Comparison of ENCODE assay signal across 9 mouse cellular contexts in genomic region chr19:47508191-47508590, GRCm38 (mm10). TPM values are rescaled to one million over a fixed set of nuclear protein-coding genes. Genes with fewer than 3 reads are reported as not detected.
A peak's percentile ranks its signal among the peaks of the same experiment; 100 is the strongest.
DNase-seq lines count a peak whose midpoint lies in the region; ATAC-seq and TF ChIP-seq lines count a peak whose summit lies in the region.
"Had no signal": no experiment of that assay in that cellular context is flagged by ENCODE, and none has a peak within 500 bp of the region (broad histone marks: within the 10 kb centered on the region; RNA-seq: fewer than 3 reads in every experiment).

No protein-coding gene starts in this region.

- peak overlapping the region; percentile 41 to 49; a peak in 3 of 4 replicates for H3K27ac ChIP-seq in heart, embryonic 14.5 days (replicated peaks in 1 of 2; ENCODE audit: control insufficient read depth in 1 of 2, insufficient read depth in 1 of 2, low read depth in 2 of 2, low read length in 2 of 2)
- no peak overlapping the region for H3K27ac ChIP-seq in midbrain, postnatal 0 days (ENCODE audit: low read depth, low read length)
- no peak overlapping the region for H3K27ac ChIP-seq in midbrain, embryonic 14.5 days (replicated peaks; ENCODE audit: low read depth, low read length)
- peak overlapping the region; percentile 93 for H3K27ac ChIP-seq in stomach, postnatal 0 days (replicated peaks)

- no peak for ATAC-seq in heart, embryonic 14.5 days (ENCODE audit: insufficient number of reproducible peaks, insufficient read depth, low FRiP score, low read depth)
- no peak for ATAC-seq in midbrain, postnatal 0 days (ENCODE audit: low FRiP score)
- ATAC-seq in midbrain, embryonic 14.5 days (ENCODE audit: low FRiP score, low TSS enrichment): no peak
- no peak for ATAC-seq in stomach, postnatal 0 days (ENCODE audit: low FRiP score, low TSS enrichment)
- ATAC-seq: hindbrain, embryonic 16.5 days had no signal

- no peak overlapping the region for H3K4me3 ChIP-seq in heart, embryonic 14.5 days (ENCODE audit: control insufficient read depth in 1 of 2, insufficient read depth in 1 of 2, low read depth in 1 of 2, low read length in 2 of 2)
- H3K4me3 ChIP-seq in midbrain, postnatal 0 days (ENCODE audit: low read depth, low read length): no peak overlapping the region
- no peak overlapping the region for H3K4me3 ChIP-seq in midbrain, embryonic 14.5 days (replicated peaks; ENCODE audit: low read depth, low read length)
- no peak overlapping the region for H3K4me3 ChIP-seq in stomach, postnatal 0 days (ENCODE audit: low read depth, low read length)

- H3K4me1 ChIP-seq in heart, embryonic 14.5 days (ENCODE audit: control insufficient read depth in 2 of 2, insufficient read depth in 2 of 2, low read length in 2 of 2): peaks cover 30 to 55% of the 10 kb centered on the region in 2 experiments
- H3K4me1 ChIP-seq in midbrain, postnatal 0 days (ENCODE audit: insufficient read depth, low read length): no peaks in the 10 kb centered on the region
- peaks cover 15% of the 10 kb centered on the region for H3K4me1 ChIP-seq in midbrain, embryonic 14.5 days (ENCODE audit: control insufficient read depth, insufficient read depth, low read length)
- peaks cover 11% of the 10 kb centered on the region for H3K4me1 ChIP-seq in stomach, postnatal 0 days (replicated peaks; ENCODE audit: control insufficient read depth, insufficient read depth)

- DNase-seq in heart, adult 9 months (ENCODE audit: low spot score in 2 of 2): no peak
- DNase-seq in midbrain, postnatal 0 days (ENCODE audit: low spot score): no peak
- no peak for DNase-seq in midbrain, embryonic 14.5 days
- DNase-seq in liver: peak; percentile 25
- no peak for DNase-seq in stomach, postnatal 0 days (ENCODE audit: low spot score)
- DNase-seq in right cerebral cortex, adult 2 months (ENCODE audit: low spot score in 2 of 2): no peak
- no peak for DNase-seq in left cerebral cortex, postnatal 36 days (ENCODE audit: low spot score in 2 of 2)

- H3K9me3 ChIP-seq in heart, embryonic 14.5 days (ENCODE audit: control insufficient read depth, low read length): no peaks in the 10 kb centered on the region
- H3K9me3 ChIP-seq in midbrain, postnatal 0 days (ENCODE audit: low read length): no peaks in the 10 kb centered on the region
- no peaks in the 10 kb centered on the region for H3K9me3 ChIP-seq in midbrain, embryonic 14.5 days (ENCODE audit: control insufficient read depth, low read length)
- H3K9me3 ChIP-seq in stomach, postnatal 0 days (ENCODE audit: control insufficient read depth, low read length): no peaks in the 10 kb centered on the region

- WGBS in heart, embryonic 14.5 days: 60% methylated on average over 3 of the region's 3 CpGs
- WGBS in midbrain, postnatal 0 days: 78% methylated on average over 3 of the region's 3 CpGs
- 92% methylated on average over 3 of the region's 3 CpGs for WGBS in midbrain, embryonic 14.5 days
- WGBS in stomach, postnatal 0 days: 55% methylated on average over 3 of the region's 3 CpGs

- H3K9ac ChIP-seq in heart, embryonic 14.5 days (ENCODE audit: low read length): no peak overlapping the region; the same call in 1 of the 2 replicates
- H3K9ac ChIP-seq in midbrain, postnatal 0 days (replicated peaks; ENCODE audit: low read length, poor library complexity, severe bottlenecking): no peak overlapping the region
- no peak overlapping the region for H3K9ac ChIP-seq in midbrain, embryonic 14.5 days (replicated peaks; ENCODE audit: low read length)
- peak overlapping the region; percentile 32 for H3K9ac ChIP-seq in stomach, postnatal 0 days (ENCODE audit: low read length)

- no peak for TF ChIP-seq EP300 in stomach, postnatal 0 days (optimal IDR thresholded peaks at IDR 0.05)

- no peaks in the 10 kb centered on the region for H3K27me3 ChIP-seq in heart, embryonic 14.5 days (ENCODE audit: control insufficient read depth, insufficient read depth, low read length)
- H3K27me3 ChIP-seq in midbrain, postnatal 0 days (ENCODE audit: insufficient read depth, low read length): no peaks in the 10 kb centered on the region
- no peaks in the 10 kb centered on the region for H3K27me3 ChIP-seq in midbrain, embryonic 14.5 days (ENCODE audit: control insufficient read depth, insufficient read depth, low read length)
- H3K27me3 ChIP-seq in stomach, postnatal 0 days (ENCODE audit: control insufficient read depth, insufficient read depth, low read length): no peaks in the 10 kb centered on the region

- H3K36me3 ChIP-seq in heart, embryonic 14.5 days (ENCODE audit: control insufficient read depth, insufficient read depth, low read length): peaks cover 17% of the 10 kb centered on the region; the same call in 1 of the 2 replicates
- no peaks in the 10 kb centered on the region for H3K36me3 ChIP-seq in midbrain, postnatal 0 days (ENCODE audit: insufficient read depth, low read length)
- H3K36me3 ChIP-seq in midbrain, embryonic 14.5 days (ENCODE audit: control insufficient read depth, insufficient read depth, low read length): peaks cover 5% of the 10 kb centered on the region; the same call in 1 of the 2 replicates
- 0 out of 2 replicates have a peak, but pooled peaks cover 3% of the 10 kb centered on the region for H3K36me3 ChIP-seq in stomach, postnatal 0 days (ENCODE audit: control insufficient read depth, insufficient read depth, low read length)

- H3K4me2 ChIP-seq in heart, embryonic 14.5 days (ENCODE audit: low read length): no peak overlapping the region
- peak overlapping the region; percentile 7; the same call in 1 of the 2 replicates for H3K4me2 ChIP-seq in midbrain, postnatal 0 days (ENCODE audit: low read depth, low read length, poor library complexity, severe bottlenecking)
- H3K4me2 ChIP-seq in midbrain, embryonic 14.5 days (ENCODE audit: low read length): no peak overlapping the region
- H3K4me2 ChIP-seq in stomach, postnatal 0 days (replicated peaks; ENCODE audit: low read depth): no peak overlapping the region; the same call in 1 of the 2 replicates

- TF ChIP-seq CTCF in midbrain, postnatal 0 days (IDR thresholded peaks at IDR 0.05): no peak
- no peak for TF ChIP-seq CTCF in stomach, postnatal 0 days (IDR thresholded peaks at IDR 0.05; ENCODE audit: low read depth)

- intact Hi-C loops in left cerebral cortex, postnatal 36 days (cut with DNase I): loop anchor here (5.0 to 10.0 kb wide), 3 partner anchors 224 to 427 kb away; partner anchors contain the start of genes Cfap58 and Sfr1

RNA-seq across cellular contexts. Expression of gene Stn1, which starts 29.1 kb away (rescaled TPM):
- polyA plus RNA-seq in heart, embryonic 14.5 days (2014; fragmentation: Nextera tagmentation; extraction: Ambion mirVana): 38.2 and 38.9 TPM in 2 replicates
- total RNA-seq in midbrain, postnatal 0 days (2014; rRNA removed): 16.3 and 28.1 TPM in 2 replicates
- 19.5 and 22.2 TPM in 2 replicates for polyA plus RNA-seq in midbrain, postnatal 0 days (2015; fragmentation: Nextera tagmentation; extraction: Ambion mirVana)
- polyA plus RNA-seq in midbrain, embryonic 14.5 days (2014; fragmentation: Nextera tagmentation; extraction: Ambion mirVana): 25.0 and 30.4 TPM in 2 replicates
- polyA plus RNA-seq in stomach, postnatal 0 days (2015; fragmentation: Nextera tagmentation; extraction: Ambion mirVana): 25.9 and 28.5 TPM in 2 replicates
- 10 to 100 TPM; 23.9 to 30.8 TPM for total RNA-seq in left cerebral cortex, postnatal 36 days (2021)

RNA-seq across cellular contexts. Expression of gene Sh3pxd2a, which starts 44.0 kb away (rescaled TPM):
- polyA plus RNA-seq in heart, embryonic 14.5 days (2014; fragmentation: Nextera tagmentation; extraction: Ambion mirVana): 8.5 and 9.7 TPM in 2 replicates
- total RNA-seq in midbrain, postnatal 0 days (2014; rRNA removed): 21.0 and 27.4 TPM in 2 replicates
- polyA plus RNA-seq in midbrain, postnatal 0 days (2015; fragmentation: Nextera tagmentation; extraction: Ambion mirVana): 1.2 and 1.5 TPM in 2 replicates
- polyA plus RNA-seq in midbrain, embryonic 14.5 days (2014; fragmentation: Nextera tagmentation; extraction: Ambion mirVana): 2.0 and 2.4 TPM in 2 replicates
- polyA plus RNA-seq in stomach, postnatal 0 days (2015; fragmentation: Nextera tagmentation; extraction: Ambion mirVana): 3.7 and 4.3 TPM in 2 replicates
- 10 to 100 TPM; 27.9 to 36.1 TPM for total RNA-seq in left cerebral cortex, postnatal 36 days (2021)

Comparison
In these comparisons a context has a peak if more than half of its experiments do, and no peak if none do; other contexts are left out.
1. H3K27ac ChIP-seq: peak in heart, embryonic 14.5 days (2 of 2) and stomach, postnatal 0 days (single experiment); none in midbrain, postnatal 0 days (single experiment) and midbrain, embryonic 14.5 days (single experiment).